Comparison of ENCODE assay signal across 8 mouse cellular contexts in genomic region chr16:33882540-33882939, GRCm38 (mm10). TPM values are rescaled to one million over a fixed set of nuclear protein-coding genes. Genes with fewer than 3 reads are reported as not detected.
DNase-seq lines count a peak whose midpoint lies in the region; ATAC-seq and TF ChIP-seq lines count a peak whose summit lies in the region.
"Had no signal": no experiment of that assay in that cellular context is flagged by ENCODE, and none has a peak within 500 bp of the region (broad histone marks: within the 10 kb centered on the region; RNA-seq: fewer than 3 reads in every experiment).

No protein-coding gene starts in this region.

- ATAC-seq in lung, embryonic 14.5 days (ENCODE audit: insufficient read depth) = peak; percentile 79
- peak; percentile 30; the same call in 1 of the 2 replicates for ATAC-seq in embryonic facial prominence, embryonic 15.5 days (ENCODE audit: insufficient number of reproducible peaks, low FRiP score, low TSS enrichment, low read depth)
- peak; percentile 79 for ATAC-seq in heart, embryonic 15.5 days (replicated peaks; ENCODE audit: insufficient number of reproducible peaks, insufficient read depth, low FRiP score, low read depth)
- ATAC-seq in erythroid progenitor cell, adult 5-6 weeks (replicated peaks; ENCODE audit: low FRiP score, poor library complexity, severe bottlenecking) = no peak

- H3K4me2 ChIP-seq in lung, embryonic 14.5 days = no peak overlapping the region; the same call in 1 of the 2 replicates
- no peak overlapping the region for H3K4me2 ChIP-seq in embryonic facial prominence, embryonic 15.5 days (replicated peaks)
- H3K4me2 ChIP-seq in heart, embryonic 15.5 days = 0 out of 2 replicates have a peak overlapping the region, but pooled peaks have one; percentile 3
- H3K4me2 ChIP-seq: liver, embryonic 15.5 days had no signal

- DNase-seq in lung, embryonic 14.5 days = peak; percentile 90
- DNase-seq in lung, postnatal 25 days (ENCODE audit: low spot score) = no peak
- peak; percentile 29 for DNase-seq in lung, postnatal 14 days
- DNase-seq in embryo, embryonic 9.5 days (ENCODE audit: extremely low spot score) = no peak

- WGBS in lung, embryonic 14.5 days = 36% methylated on average over 4 of the region's 4 CpGs
- 39% methylated on average over 4 of the region's 4 CpGs for whole genome bisulfite sequencing in embryonic facial prominence, embryonic 15.5 days
- WGBS in heart, embryonic 15.5 days = 32% methylated on average over 4 of the region's 4 CpGs

- no peak for TF ChIP-seq CTCF in lung, embryonic 14.5 days (IDR thresholded peaks at IDR 0.05; ENCODE audit: low read depth)

- peaks cover 36% of the 10 kb centered on the region for H3K4me1 ChIP-seq in lung, embryonic 14.5 days (ENCODE audit: insufficient read depth)
- peaks cover 76% of the 10 kb centered on the region for H3K4me1 ChIP-seq in embryonic facial prominence, embryonic 15.5 days
- peaks cover 76% of the 10 kb centered on the region for H3K4me1 ChIP-seq in heart, embryonic 15.5 days (replicated peaks)

- H3K9me3 ChIP-seq in lung, embryonic 14.5 days (ENCODE audit: low read depth, low read length) = no peaks in the 10 kb centered on the region
- H3K9me3 ChIP-seq in embryonic facial prominence, embryonic 15.5 days (replicated peaks) = no peaks in the 10 kb centered on the region
- H3K9me3 ChIP-seq in heart, embryonic 15.5 days (replicated peaks) = no peaks in the 10 kb centered on the region
- H3K9me3 ChIP-seq: liver, embryonic 15.5 days had no signal

- no peak overlapping the region for H3K9ac ChIP-seq in lung, embryonic 14.5 days
- H3K9ac ChIP-seq in embryonic facial prominence, embryonic 15.5 days = no peak overlapping the region
- H3K9ac ChIP-seq in heart, embryonic 15.5 days = no peak overlapping the region
- H3K9ac ChIP-seq: liver, embryonic 15.5 days had no signal

- no peak overlapping the region for H3K4me3 ChIP-seq in lung, embryonic 14.5 days (ENCODE audit: low read depth, low read length)
- no peak overlapping the region for H3K4me3 ChIP-seq in embryonic facial prominence, embryonic 15.5 days (replicated peaks)
- H3K4me3 ChIP-seq in heart, embryonic 15.5 days = no peak overlapping the region
- H3K4me3 ChIP-seq: liver, embryonic 15.5 days had no signal

- peak overlapping the region; percentile 93 for H3K27ac ChIP-seq in lung, embryonic 14.5 days (ENCODE audit: low read depth)
- peak overlapping the region; percentile 88 for H3K27ac ChIP-seq in embryonic facial prominence, embryonic 15.5 days (replicated peaks)
- peak overlapping the region; percentile 89 for H3K27ac ChIP-seq in heart, embryonic 15.5 days
- H3K27ac ChIP-seq: liver, embryonic 15.5 days had no signal

- H3K27me3 ChIP-seq in lung, embryonic 14.5 days (ENCODE audit: insufficient read depth, low read length) = no peaks in the 10 kb centered on the region
- H3K27me3 ChIP-seq in embryonic facial prominence, embryonic 15.5 days = no peaks in the 10 kb centered on the region
- no peaks in the 10 kb centered on the region for H3K27me3 ChIP-seq in heart, embryonic 15.5 days
- H3K27me3 ChIP-seq: liver, embryonic 15.5 days had no signal

- H3K36me3 ChIP-seq in lung, embryonic 14.5 days (ENCODE audit: insufficient read depth) = 0 out of 2 replicates have a peak, but pooled peaks cover 4% of the 10 kb centered on the region
- no peaks in the 10 kb centered on the region for H3K36me3 ChIP-seq in embryonic facial prominence, embryonic 15.5 days
- peaks cover 3% of the 10 kb centered on the region; the same call in 1 of the 2 replicates for H3K36me3 ChIP-seq in heart, embryonic 15.5 days
- H3K36me3 ChIP-seq: liver, embryonic 15.5 days had no signal

RNA-seq across cellular contexts. Expression of gene Itgb5, which starts 53.1 kb away (rescaled TPM):
- polyA plus RNA-seq in lung, embryonic 14.5 days (2014; fragmentation: Nextera tagmentation; extraction: Ambion mirVana) = 57.5 and 64.5 TPM in 2 replicates
- 118 and 123 TPM in 2 replicates for polyA plus RNA-seq in embryonic facial prominence, embryonic 15.5 days (2015; fragmentation: Nextera tagmentation; extraction: Ambion mirVana)
- polyA plus RNA-seq in heart, embryonic 15.5 days (2015; fragmentation: Nextera tagmentation; extraction: Ambion mirVana) = 61.4 and 80.2 TPM in 2 replicates
- 6.1 and 13.8 TPM in 2 replicates for total RNA-seq in erythroid progenitor cell, adult 5-6 weeks (2015; ENCODE audit: low replicate concordance)
- 8.9 and 9.2 TPM in 2 replicates for total RNA-seq in erythroid progenitor cell, adult 5-6 weeks (2017; ENCODE audit: low replicate concordance)

Comparison
In these comparisons a context has a peak if more than half of its experiments do, and no peak if none do; other contexts are left out.
1. DNase-seq: peak in lung, embryonic 14.5 days (single experiment) and lung, postnatal 14 days (single experiment); none in lung, postnatal 25 days (single experiment) and embryo, embryonic 9.5 days (single experiment).
2. Peak in every context shown above with its lines, with median percentiles within 50 percentile points of each other: H3K27ac ChIP-seq.